Mouse (Mus musculus) frontal cortex, postnatal 25 days (tissue): ENCODE results near the gene Sox1.

Experiments used
- DNase-seq, 2 experiments: peaks; one replicate each; pipeline ENCODE4 v3.0.0; 2022; ENCODE audit warnings: low spot score in 2 of 2

The Sox1 gene

GRCm38 (mm10) chr8:12389116-12389471 lies 6.0 kb upstream of the Sox1 start:
- no peak for DNase-seq

- no peak for DNase-seq
Observed at GRCm38 (mm10) chr8:12389801-12390639, 5.1 kb upstream of the Sox1 start.

DNA sequence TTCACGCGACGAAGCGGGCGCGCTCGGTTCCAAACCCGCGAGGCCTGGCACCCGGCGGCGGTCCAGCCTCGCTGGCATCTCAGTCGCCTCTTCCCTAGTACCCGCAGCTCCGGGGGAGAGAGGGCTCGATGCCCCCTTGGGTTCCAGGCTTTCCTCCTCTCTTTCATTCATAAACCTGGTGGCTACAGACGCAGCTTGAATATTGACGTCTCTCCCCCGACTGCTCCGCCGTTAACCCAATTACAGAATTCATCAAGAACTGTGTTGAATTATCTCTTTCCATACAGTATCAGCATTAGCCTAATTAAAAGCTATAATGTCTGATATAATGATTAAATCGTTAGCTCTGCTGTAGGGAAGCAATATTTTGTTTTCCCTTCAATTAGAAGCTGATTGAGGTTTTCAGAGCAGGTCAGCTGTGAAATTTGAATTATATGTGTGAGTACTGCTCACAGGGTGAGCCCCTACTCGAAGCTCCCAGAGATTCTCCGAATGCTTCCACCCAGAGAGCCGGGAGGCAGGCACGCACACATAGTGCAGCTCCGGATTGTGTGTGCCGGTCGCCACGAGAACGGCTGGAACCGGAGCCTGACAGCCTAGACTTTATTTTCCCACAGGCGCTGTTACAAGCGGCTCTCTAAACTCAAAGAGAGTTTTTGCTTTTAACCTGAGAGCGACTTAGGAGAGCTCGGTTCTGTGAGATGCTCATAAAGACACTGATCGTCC lies 4.3 kb upstream of the Sox1 start:
- DNase-seq: no peak

- DNase-seq: no peak
Observed at GRCm38 (mm10) chr8:12391366-12392250, 3.5 kb upstream of the Sox1 start.

DNA sequence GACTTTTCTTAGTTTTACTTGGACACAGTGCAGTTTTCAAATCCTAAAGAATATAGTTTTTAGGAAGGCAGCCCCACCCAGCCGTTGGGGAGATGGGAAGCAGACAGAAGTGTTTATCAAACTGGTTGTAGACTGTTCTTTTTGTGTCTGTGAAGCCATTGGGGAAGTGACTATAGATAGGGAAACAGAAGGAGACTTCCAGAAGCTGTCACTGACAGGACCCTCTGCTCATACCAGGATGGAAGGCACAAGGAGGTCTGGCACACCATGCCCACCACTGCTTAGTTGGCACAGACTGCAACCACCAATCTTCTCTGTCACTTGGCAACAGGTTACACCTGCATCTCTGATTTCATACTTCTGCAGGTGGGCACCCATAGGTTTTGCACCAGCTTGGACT lies 2.3 kb upstream of the Sox1 start:
- DNase-seq: no peak

DNA sequence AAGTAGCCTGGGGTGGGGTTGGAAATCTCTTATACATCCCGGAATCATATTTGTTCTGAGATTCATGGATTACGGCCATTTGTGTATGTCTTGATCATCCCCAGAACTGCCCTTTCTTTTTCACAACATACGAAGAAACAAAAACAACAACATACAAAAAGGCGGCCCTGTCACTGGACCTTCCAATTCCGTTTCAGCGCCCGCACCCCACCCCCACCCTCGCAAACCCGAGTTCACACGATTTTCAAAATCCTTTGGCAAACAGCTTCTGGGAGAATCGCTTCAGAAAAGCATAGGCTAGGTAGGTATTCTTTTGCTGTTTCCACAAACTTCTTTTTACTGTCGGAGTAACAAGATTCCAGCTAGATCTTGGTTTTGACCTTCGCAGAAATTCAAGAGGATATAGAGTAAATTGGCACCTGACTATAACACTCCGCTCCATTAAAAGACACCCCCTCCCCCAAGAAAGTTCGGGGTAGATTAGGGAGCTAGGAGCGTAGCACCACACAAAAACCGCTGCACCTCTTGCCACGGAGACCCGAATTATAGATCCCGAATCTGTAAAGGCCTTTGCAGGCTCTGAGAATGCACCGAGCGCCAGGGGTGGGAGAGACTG lies 602 bp upstream of the Sox1 start:
- DNase-seq: no peak

- no peak for DNase-seq
Observed at GRCm38 (mm10) chr8:12396501-12397345, 1.6 kb downstream of the Sox1 start.

DNA sequence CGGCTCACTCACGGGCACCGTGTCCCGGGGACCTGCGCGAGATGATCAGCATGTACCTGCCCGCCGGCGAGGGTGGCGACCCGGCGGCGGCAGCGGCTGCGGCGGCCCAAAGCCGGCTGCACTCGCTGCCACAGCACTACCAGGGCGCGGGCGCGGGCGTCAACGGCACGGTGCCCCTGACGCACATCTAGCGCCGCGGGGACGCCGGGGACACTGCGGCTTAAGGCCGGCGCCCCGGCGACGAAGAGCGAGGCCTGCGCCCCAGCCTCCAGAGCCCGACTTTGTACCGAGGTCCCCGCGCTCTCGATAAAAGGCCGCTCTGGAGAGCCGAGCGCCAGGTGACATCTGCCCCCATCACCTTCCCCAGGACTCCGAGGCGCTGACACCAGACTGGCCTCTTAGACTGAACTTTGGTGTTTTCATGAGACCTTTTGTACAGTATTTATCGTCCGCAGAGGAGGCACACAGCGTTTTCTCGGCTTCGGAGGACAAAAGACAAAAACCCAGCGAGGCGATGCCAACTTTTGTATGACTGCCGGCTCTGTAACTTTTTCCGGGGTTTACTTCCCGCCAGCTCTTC lies 2.3 kb downstream of the Sox1 start:
- no peak for DNase-seq

- DNase-seq: no peak
Observed at GRCm38 (mm10) chr8:12398011-12398945, 3.2 kb downstream of the Sox1 start.

GRCm38 (mm10) chr8:12399421-12400205 lies 4.5 kb downstream of the Sox1 start:
- no peak for DNase-seq

GRCm38 (mm10) chr8:12400611-12401390 lies 5.7 kb downstream of the Sox1 start:
- DNase-seq: peak in 1 of 2 experiments; percentile 28

- DNase-seq: no peak
Observed at GRCm38 (mm10) chr8:12401391-12402270, 6.5 kb downstream of the Sox1 start.

DNA sequence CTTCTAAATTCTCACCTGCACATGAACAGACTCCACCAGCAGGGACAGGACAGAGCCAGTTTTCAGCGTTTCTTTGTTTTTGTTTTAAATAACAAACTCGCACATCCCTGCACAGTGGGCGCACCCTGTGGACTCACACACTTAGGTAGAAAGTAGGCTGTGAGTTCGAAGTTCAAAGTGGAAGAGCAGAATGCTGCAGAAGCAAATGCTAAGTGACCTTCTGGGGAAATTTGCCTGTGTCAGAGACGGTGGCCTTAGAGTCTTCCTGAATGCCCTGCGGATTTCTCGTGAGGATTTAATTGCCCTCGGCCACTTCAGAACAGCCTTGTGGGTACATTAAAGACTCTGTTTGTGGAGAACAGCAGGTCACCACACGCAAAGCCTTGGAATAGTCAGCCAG lies 7.6 kb downstream of the Sox1 start:
- no peak for DNase-seq

- no peak for DNase-seq
Observed at GRCm38 (mm10) chr8:12408020-12408419, 12.9 kb downstream of the Sox1 start.

- DNase-seq: no peak
Observed at GRCm38 (mm10) chr8:12409976-12410375, 14.9 kb downstream of the Sox1 start.

DNA sequence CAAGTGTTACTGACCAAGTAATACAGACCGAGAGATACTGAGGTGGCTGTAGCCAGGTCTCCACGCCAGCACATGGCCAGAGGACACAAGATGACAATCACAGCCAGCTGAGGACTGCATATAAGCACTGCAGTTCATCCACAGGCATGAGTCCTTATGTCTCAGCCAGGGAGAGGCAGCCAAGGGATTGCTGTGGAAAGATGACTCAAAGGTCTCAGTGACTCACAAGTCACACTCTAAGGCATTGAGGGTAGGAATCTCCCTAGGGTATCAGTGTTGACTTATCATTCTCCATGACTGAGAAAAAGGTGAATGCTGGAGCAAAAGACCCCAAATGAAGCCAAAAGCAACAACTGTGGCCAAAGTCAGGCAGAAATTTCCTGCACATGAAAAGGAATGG lies 22.0 kb downstream of the Sox1 start:
- no peak for DNase-seq

DNA sequence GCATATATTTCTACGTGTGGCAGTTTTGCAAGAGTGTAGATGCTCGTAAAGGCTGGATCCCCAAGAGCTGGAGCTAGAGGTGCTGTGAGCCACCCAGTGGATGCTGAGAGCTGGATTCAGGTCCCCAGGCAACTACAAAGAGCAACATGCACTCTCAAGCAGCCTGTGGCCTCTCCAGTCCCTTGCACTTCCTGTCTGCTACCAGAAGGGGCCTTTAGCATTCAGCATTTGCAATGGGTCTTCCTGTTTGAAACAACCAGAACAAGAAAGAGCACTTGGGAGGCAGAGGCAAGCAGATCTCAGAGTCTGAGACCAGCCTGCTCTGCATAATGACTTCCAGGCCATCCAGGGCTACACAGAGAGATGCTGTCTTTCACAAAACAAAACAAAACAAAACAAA lies 25.4 kb downstream of the Sox1 start:
- DNase-seq: no peak
